Mouse (Mus musculus) hindlimb bud, embryonic 11.5 days (tissue): ENCODE results near the gene Gm5726.
"Not testable (repeated sequence)": the region's sequence is repeated elsewhere in the genome, so short reads cannot be mapped to it uniquely, and the experiment has no call there.

Experiments
- DNase-seq: peaks from one replicate; pipeline ENCODE4 v3.0.0-alpha.2; 2012; ENCODE audit warnings: low read depth, low spot score; ENCODE audit errors: extremely low spot score

Gene Gm5726

GRCm38 (mm10) chr7:20545657-20546056 lies at the start of gene Gm5726:
Gene Gm5726 (minus strand): TSS chr7:20545757.
- not testable (repeated sequence) for DNase-seq

DNA sequence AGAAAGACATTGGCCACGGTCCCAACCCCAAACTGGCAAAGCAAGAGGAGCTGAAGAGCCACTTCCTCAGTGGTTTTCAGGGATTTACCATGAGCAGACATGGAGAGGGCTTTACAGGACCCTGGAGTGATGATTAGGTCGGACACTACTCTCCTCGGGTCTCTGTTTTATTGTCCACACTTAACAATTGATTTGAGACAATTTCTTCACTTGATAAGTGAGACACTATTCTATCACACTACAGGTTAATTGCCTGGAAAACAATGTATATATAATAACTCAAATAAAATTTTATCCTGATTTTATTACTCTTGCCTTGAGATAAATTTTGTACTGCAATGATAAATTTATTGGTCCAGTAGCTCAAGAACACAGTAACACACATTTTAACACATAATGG lies 30.6 kb upstream of the Gm5726 start, which contains the start of gene Gm4141:
Gene Gm4141 (minus strand): TSS at position 101 of the 400 bp plus-strand sequence.
- DNase-seq, result not testable (repeated sequence)

- not testable (repeated sequence) for DNase-seq
These were observed 12.0 kb downstream of the Gm5726 start, which contains the start of gene Vmn1r104 for GRCm38 (mm10) chr7:20533537-20533936. Gene Vmn1r104 (plus strand): TSS chr7:20533837.

DNA sequence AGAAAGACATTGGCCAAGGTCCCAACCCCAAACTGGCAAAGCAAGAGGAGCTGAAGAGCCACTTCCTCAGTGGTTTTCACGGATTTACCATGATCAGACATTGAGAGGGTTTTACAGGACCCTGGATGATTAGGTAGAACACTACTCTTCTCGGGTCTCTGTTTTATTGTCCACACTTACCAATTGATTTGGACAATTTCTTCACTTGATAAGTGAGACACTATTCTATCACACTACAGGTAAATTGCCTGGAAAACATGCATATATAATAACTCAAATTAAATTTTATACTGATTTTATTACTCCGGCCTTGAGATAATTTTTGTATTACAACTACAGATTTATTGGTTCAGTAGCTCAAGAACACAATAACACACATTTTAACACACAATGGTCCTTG lies 35.1 kb downstream of the Gm5726 start, which contains the start of gene Vmn1r103:
Gene Vmn1r103 (minus strand): TSS at position 101 of the 400 bp plus-strand sequence.
- not testable (repeated sequence) for DNase-seq
